Mouse (Mus musculus): ENCODE measurements around the gene Phospho1. TPM values are rescaled to one million over a fixed set of nuclear protein-coding genes. Genes with fewer than 3 reads are reported as not detected.
A peak's percentile ranks its signal among the peaks of the same experiment; 100 is the strongest.

Gene Phospho1
- 7.5 and 14.9 TPM in 2 replicates for polyA plus RNA-seq (2014; fragmentation: Nextera tagmentation; extraction: Ambion mirVana)

- Histone ChIP-seq H3K4me2 (ENCODE audit: low read depth, low read length) (peak within 1 kb of the TSS; percentile 99), H3K36me3 (ENCODE audit: control insufficient read depth, insufficient read depth, low read length) (no peaks in the 10 kb centered on the region), H3K4me3 (ENCODE audit: low read depth, low read length) (peak within 1 kb of the TSS; percentile 50), H3K9me3 (ENCODE audit: control insufficient read depth, low read length) (no peaks in the 10 kb centered on the region), H3K9ac (ENCODE audit: low read depth, low read length) (peak within 1 kb of the TSS; percentile 62), H3K4me1 (ENCODE audit: control insufficient read depth, insufficient read depth, low read length) (peaks cover 5% of the 10 kb centered on the region), H3K27me3 (replicated peaks; ENCODE audit: control insufficient read depth, insufficient read depth, low read length) (peaks cover 45% of the 10 kb centered on the region), H3K27ac (replicated peaks; ENCODE audit: low read depth, low read length) (0 out of 2 replicates have a peak within 1 kb of the TSS, but pooled peaks have one; percentile 28)
- WGBS, result 0% methylated on average over 37 of the region's 78 CpGs
- peak; percentile 97 for ATAC-seq (ENCODE audit: low read depth)
- DNase-seq (ENCODE audit: low spot score), result peak; percentile 95
Measured at GRCm38 (mm10) chr11:95824071-95824876, at the start of gene Phospho1. Gene Phospho1, plus strand, starts transcription at chr11:95824499.

GRCm38 (mm10) chr11:95777323-95778297, 46.7 kb upstream of the Phospho1 start:
- Histone ChIP-seq H3K9ac (ENCODE audit: low read depth, low read length) (no peak overlapping the region), H3K36me3 (ENCODE audit: control insufficient read depth, insufficient read depth, low read length) (peaks cover 8% of the 10 kb centered on the region; the same call in 1 of the 2 replicates), H3K27me3 (replicated peaks; ENCODE audit: control insufficient read depth, insufficient read depth, low read length) (no peaks in the 10 kb centered on the region), H3K27ac (replicated peaks; ENCODE audit: low read depth, low read length) (no peak overlapping the region), H3K4me2 (ENCODE audit: low read depth, low read length) (no peak overlapping the region), H3K4me1 (ENCODE audit: control insufficient read depth, insufficient read depth, low read length) (no peaks in the 10 kb centered on the region), H3K9me3 (ENCODE audit: control insufficient read depth, low read length) (no peaks in the 10 kb centered on the region), H3K4me3 (ENCODE audit: low read depth, low read length) (no peak overlapping the region)
- 67% methylated on average over 17 of the region's 17 CpGs for WGBS
- DNase-seq (ENCODE audit: low spot score) (peak; percentile 72), ATAC-seq (ENCODE audit: low read depth) (no peak)

- 76% methylated on average over 4 of the region's 4 CpGs for WGBS
- no peaks in the 10 kb centered on the region for H3K4me1 ChIP-seq (ENCODE audit: control insufficient read depth, insufficient read depth, low read length)
- DNase-seq (ENCODE audit: low spot score) (no peak), ATAC-seq (ENCODE audit: low read depth) (no peak)
- peaks cover 8% of the 10 kb centered on the region; the same call in 1 of the 2 replicates for H3K36me3 ChIP-seq (ENCODE audit: control insufficient read depth, insufficient read depth, low read length)
- H3K27ac ChIP-seq (replicated peaks; ENCODE audit: low read depth, low read length), result no peak overlapping the region
- no peak overlapping the region for H3K4me2 ChIP-seq (ENCODE audit: low read depth, low read length)
- H3K9me3 ChIP-seq (ENCODE audit: control insufficient read depth, low read length), result no peaks in the 10 kb centered on the region
- no peaks in the 10 kb centered on the region for H3K27me3 ChIP-seq (replicated peaks; ENCODE audit: control insufficient read depth, insufficient read depth, low read length)
- no peak overlapping the region for H3K4me3 ChIP-seq (ENCODE audit: low read depth, low read length)
- no peak overlapping the region for H3K9ac ChIP-seq (ENCODE audit: low read depth, low read length)
Measured at GRCm38 (mm10) chr11:95778831-95779251, 45.5 kb upstream of the Phospho1 start.

- peaks cover 8% of the 10 kb centered on the region; the same call in 1 of the 2 replicates for H3K36me3 ChIP-seq (ENCODE audit: control insufficient read depth, insufficient read depth, low read length)
- no peaks in the 10 kb centered on the region for H3K27me3 ChIP-seq (replicated peaks; ENCODE audit: control insufficient read depth, insufficient read depth, low read length)
- no peak overlapping the region for H3K4me2 ChIP-seq (ENCODE audit: low read depth, low read length)
- no peak overlapping the region for H3K9ac ChIP-seq (ENCODE audit: low read depth, low read length)
- ATAC-seq (ENCODE audit: low read depth), result no peak
- no peaks in the 10 kb centered on the region for H3K9me3 ChIP-seq (ENCODE audit: control insufficient read depth, low read length)
- H3K4me1 ChIP-seq (ENCODE audit: control insufficient read depth, insufficient read depth, low read length), result no peaks in the 10 kb centered on the region
- WGBS, result 75% methylated on average over 4 of the region's 4 CpGs
- H3K4me3 ChIP-seq (ENCODE audit: low read depth, low read length), result no peak overlapping the region
- no peak for DNase-seq (ENCODE audit: low spot score)
- H3K27ac ChIP-seq (replicated peaks; ENCODE audit: low read depth, low read length), result no peak overlapping the region
Measured at GRCm38 (mm10) chr11:95779366-95779765, 44.9 kb upstream of the Phospho1 start.

- Histone ChIP-seq H3K4me3 (ENCODE audit: low read depth, low read length) (no peak overlapping the region), H3K27ac (replicated peaks; ENCODE audit: low read depth, low read length) (no peak overlapping the region), H3K27me3 (replicated peaks; ENCODE audit: control insufficient read depth, insufficient read depth, low read length) (no peaks in the 10 kb centered on the region), H3K9me3 (ENCODE audit: control insufficient read depth, low read length) (0 out of 2 replicates have a peak, but pooled peaks cover 2% of the 10 kb centered on the region), H3K4me2 (ENCODE audit: low read depth, low read length) (no peak overlapping the region), H3K4me1 (ENCODE audit: control insufficient read depth, insufficient read depth, low read length) (no peaks in the 10 kb centered on the region), H3K36me3 (ENCODE audit: control insufficient read depth, insufficient read depth, low read length) (peaks cover 5% of the 10 kb centered on the region; the same call in 1 of the 2 replicates), H3K9ac (ENCODE audit: low read depth, low read length) (no peak overlapping the region)
- ATAC-seq (ENCODE audit: low read depth), result no peak
- WGBS, result 85% methylated on average over 8 of the region's 8 CpGs
- DNase-seq (ENCODE audit: low spot score), result no peak
Measured at GRCm38 (mm10) chr11:95780480-95780879, 43.8 kb upstream of the Phospho1 start.

GRCm38 (mm10) chr11:95781557-95781956, 42.7 kb upstream of the Phospho1 start:
- WGBS, result 84% methylated on average over 11 of the region's 11 CpGs
- H3K4me3 ChIP-seq (ENCODE audit: low read depth, low read length), result no peak overlapping the region
- DNase-seq (ENCODE audit: low spot score) (no peak), ATAC-seq (ENCODE audit: low read depth) (no peak)
- no peak overlapping the region for H3K4me2 ChIP-seq (ENCODE audit: low read depth, low read length)
- H3K9ac ChIP-seq (ENCODE audit: low read depth, low read length), result no peak overlapping the region
- H3K4me1 ChIP-seq (ENCODE audit: control insufficient read depth, insufficient read depth, low read length), result no peaks in the 10 kb centered on the region
- H3K36me3 ChIP-seq (ENCODE audit: control insufficient read depth, insufficient read depth, low read length), result no peaks in the 10 kb centered on the region
- H3K27me3 ChIP-seq (replicated peaks; ENCODE audit: control insufficient read depth, insufficient read depth, low read length), result no peaks in the 10 kb centered on the region
- H3K9me3 ChIP-seq (ENCODE audit: control insufficient read depth, low read length), result 0 out of 2 replicates have a peak, but pooled peaks cover 6% of the 10 kb centered on the region
- no peak overlapping the region for H3K27ac ChIP-seq (replicated peaks; ENCODE audit: low read depth, low read length)

- no peak overlapping the region for H3K27ac ChIP-seq (replicated peaks; ENCODE audit: low read depth, low read length)
- H3K4me3 ChIP-seq (ENCODE audit: low read depth, low read length), result no peak overlapping the region
- H3K9me3 ChIP-seq (ENCODE audit: control insufficient read depth, low read length), result 0 out of 2 replicates have a peak, but pooled peaks cover 6% of the 10 kb centered on the region
- no peaks in the 10 kb centered on the region for H3K4me1 ChIP-seq (ENCODE audit: control insufficient read depth, insufficient read depth, low read length)
- no peak overlapping the region for H3K9ac ChIP-seq (ENCODE audit: low read depth, low read length)
- H3K4me2 ChIP-seq (ENCODE audit: low read depth, low read length), result no peak overlapping the region
- DNase-seq (ENCODE audit: low spot score), result no peak
- no peaks in the 10 kb centered on the region for H3K27me3 ChIP-seq (replicated peaks; ENCODE audit: control insufficient read depth, insufficient read depth, low read length)
- H3K36me3 ChIP-seq (ENCODE audit: control insufficient read depth, insufficient read depth, low read length), result no peaks in the 10 kb centered on the region
- 82% methylated on average over 4 of the region's 4 CpGs for WGBS
- no peak for ATAC-seq (ENCODE audit: low read depth)
Measured at GRCm38 (mm10) chr11:95783457-95783856, 40.8 kb upstream of the Phospho1 start.

GRCm38 (mm10) chr11:95783958-95784357, 40.3 kb upstream of the Phospho1 start:
- peak; percentile 43 for DNase-seq (ENCODE audit: low spot score)
- ATAC-seq (ENCODE audit: low read depth), result no peak
- no peak overlapping the region for H3K27ac ChIP-seq (replicated peaks; ENCODE audit: low read depth, low read length)

More at GRCm38 (mm10) chr11:95783958-95784357, 40.3 kb upstream of the Phospho1 start:
- no peak overlapping the region for H3K9ac ChIP-seq (ENCODE audit: low read depth, low read length)
- 0 out of 2 replicates have a peak, but pooled peaks cover 6% of the 10 kb centered on the region for H3K9me3 ChIP-seq (ENCODE audit: control insufficient read depth, low read length)
- H3K4me1 ChIP-seq (ENCODE audit: control insufficient read depth, insufficient read depth, low read length), result no peaks in the 10 kb centered on the region
- WGBS, result 74% methylated on average over 9 of the region's 9 CpGs
- no peak overlapping the region for H3K4me3 ChIP-seq (ENCODE audit: low read depth, low read length)
- H3K27me3 ChIP-seq (replicated peaks; ENCODE audit: control insufficient read depth, insufficient read depth, low read length), result no peaks in the 10 kb centered on the region
- no peak overlapping the region for H3K4me2 ChIP-seq (ENCODE audit: low read depth, low read length)
- no peaks in the 10 kb centered on the region for H3K36me3 ChIP-seq (ENCODE audit: control insufficient read depth, insufficient read depth, low read length)
